Mouse (Mus musculus): ENCODE measurements around the gene Cmas.

The Cmas gene

DNA sequence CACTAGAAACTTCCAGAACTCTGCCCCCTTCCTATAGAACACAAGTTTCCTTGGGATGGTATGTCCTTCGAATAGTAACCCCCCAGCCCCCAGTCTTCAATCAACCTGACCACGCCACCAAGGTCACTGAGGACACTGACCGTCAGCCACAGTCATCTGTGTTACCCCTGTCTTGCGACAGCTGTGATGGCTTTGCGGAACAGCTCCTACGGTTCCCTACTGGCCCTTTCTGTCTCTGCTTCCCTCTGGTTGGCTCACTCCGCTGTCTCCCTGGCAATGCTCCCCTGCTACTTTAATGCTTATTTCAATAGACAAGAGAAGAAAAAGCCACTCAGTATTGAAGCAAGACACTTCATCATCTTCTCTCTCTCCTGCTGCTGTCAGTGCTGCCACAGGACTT is 37.0 kb downstream of the Cmas start:
- peak in 1 of 2 experiments; percentile 51 for DNase-seq (ENCODE audit: low spot score in 2 of 2)

DNA sequence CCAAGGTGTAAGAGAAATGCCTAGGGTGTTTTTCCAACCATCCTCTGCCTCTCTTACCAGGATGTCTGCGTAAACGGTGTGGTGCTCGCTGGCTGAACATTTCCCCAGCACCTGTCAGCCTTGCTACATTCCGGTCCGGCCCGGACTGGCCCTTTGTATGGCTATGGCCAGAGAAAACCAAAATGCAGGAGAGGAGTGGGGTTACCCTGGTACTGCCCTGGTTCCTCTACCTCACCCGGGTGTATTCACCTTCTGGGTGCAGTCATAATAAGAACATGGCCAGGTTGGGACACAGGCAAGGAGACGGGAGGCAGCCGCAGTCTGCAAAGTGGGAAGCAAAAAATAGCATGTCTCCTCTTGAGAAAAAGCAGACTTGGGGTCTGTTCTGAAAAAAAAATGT is 38.6 kb downstream of the Cmas start:
- DNase-seq (ENCODE audit: low spot score in 2 of 2), result peak in 1 of 2 experiments; percentile 54

DNA sequence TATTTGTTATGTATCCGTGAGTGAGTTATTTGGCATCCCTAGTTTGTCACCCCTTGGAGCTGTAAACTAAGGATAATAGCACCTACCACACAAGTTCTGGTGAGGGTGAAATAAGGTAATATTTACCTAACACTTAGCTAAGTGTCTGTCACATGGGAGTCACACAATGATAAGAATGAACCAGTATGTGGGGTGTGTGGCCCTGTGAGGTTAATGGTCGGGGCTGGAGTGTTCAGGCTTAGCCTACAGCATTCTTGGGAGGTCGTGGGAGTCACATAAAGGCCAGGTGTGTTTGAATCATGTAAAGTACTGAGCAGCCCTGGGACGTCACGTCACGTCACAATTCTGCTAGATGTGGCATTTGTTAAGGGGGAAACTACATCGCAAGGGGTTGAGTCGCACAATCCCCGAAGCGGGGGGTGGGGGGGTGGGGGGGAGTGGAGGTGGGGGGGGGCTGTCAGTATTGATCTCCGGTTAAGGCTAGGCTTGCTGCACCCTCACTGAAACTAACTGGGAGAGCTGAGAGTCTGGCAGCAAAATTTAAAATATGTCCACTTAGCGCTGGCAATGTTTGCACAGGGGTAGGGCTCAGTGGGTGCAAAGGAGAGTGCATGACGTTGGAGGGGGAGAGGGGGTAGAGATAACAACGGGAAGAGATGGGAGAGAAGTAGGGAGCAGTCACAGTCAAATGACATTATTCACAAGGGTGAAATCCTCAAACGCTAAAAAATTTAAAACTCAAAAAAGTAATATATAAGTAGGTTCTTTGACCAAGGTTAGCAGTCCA is 39.4 kb downstream of the Cmas start:
- DNase-seq (ENCODE audit: low spot score in 2 of 2), result no peak

DNA sequence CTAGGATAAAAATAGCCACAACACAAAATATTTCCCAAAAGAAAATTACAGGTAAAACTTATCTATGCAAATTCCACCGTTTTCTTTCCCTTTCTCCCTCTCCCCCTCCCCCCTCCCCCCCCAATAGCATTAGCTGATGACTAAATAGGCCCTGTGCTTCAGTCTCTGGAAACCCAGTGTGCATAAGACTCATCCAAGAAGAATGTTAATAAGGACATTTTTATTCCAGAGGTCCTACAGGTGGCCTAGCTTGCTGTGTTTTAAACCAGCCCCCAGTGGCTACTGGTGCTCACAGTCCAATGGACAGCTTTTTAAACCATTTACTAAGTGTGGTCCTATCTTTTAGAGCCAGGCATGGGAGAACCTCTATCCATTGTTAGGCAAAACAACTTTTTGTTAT is 41.5 kb downstream of the Cmas start:
- no peak for DNase-seq (ENCODE audit: low spot score in 2 of 2)

DNA sequence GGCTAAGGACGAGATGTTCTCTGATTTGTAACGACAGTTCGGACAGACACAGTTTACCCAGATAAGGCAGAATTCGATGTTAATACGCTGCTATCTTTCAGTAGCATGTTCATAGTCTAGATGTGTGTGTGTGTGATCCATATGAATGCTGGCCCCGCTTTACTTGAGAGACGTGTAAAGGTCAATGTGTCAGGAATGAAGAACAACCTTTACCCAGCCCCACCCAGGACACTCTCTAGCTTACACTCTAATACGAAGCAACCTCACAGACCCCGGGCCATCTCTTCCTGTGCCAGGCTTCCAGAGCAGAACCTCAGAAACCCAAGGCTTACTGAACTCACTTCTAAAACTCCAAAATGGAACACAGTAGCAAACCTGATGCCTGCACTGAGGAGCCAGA is 42.4 kb downstream of the Cmas start:
- no peak for DNase-seq (ENCODE audit: low spot score in 2 of 2)

DNA sequence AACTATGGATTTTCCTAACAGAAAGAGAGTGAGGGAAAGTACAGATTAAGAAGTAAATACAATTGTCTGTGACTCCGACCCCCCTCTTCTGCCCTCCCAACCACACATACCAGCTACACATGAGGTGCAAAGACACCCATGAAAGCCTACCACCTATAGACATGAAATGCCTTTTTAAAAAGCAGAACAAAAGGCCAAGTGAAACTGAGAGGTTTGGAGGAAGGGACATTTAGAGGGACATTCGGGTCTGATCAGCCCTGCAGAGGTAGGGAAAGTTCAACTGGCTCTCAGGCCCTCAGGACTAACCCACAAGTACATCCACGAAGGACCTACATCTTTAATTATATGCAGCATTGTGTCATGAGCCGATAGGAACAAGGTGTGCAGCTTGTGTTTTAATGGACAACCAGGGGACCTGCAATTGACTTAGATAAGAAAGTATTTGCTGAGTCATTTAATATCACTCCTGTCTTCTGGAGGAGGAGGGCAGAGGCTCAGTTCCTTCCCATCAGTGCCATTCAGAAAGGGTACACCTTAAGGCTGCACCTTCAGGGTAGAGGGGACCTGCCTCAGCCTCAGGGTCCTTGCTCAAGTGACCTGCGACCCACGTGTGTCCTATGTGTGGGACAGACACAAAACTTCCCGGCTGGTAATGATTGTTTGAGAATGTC is 43.4 kb downstream of the Cmas start:
- no peak for DNase-seq (ENCODE audit: low spot score in 2 of 2)

DNA sequence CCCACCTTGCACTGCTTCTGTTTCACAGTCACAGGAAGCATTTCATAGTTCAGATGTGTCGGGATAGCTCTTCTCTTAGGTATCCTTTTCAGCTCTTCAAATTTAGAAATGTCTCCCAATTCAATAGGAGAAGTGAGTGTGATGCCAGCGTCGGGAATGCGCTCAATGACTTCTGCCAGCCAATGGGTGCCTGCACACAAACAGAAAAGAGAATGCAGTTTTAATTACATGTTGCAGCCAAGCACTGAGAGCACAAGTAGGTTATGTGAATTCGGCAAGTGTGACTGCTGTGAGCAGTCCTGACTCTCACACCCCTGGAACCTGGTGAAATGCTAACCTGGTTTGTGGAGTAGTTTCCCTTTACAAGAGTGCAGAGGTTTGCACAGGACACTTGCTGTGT is 45.2 kb downstream of the Cmas start:
- DNase-seq (ENCODE audit: low spot score in 2 of 2), result no peak

GRCm38 (mm10) chr6:142802617-142803525 is 46.4 kb downstream of the Cmas start:
- DNase-seq (ENCODE audit: low spot score in 2 of 2), result no peak

GRCm38 (mm10) chr6:142804402-142804801 is 47.9 kb downstream of the Cmas start, which contains the start of gene Sult6b2:
Gene Sult6b2 (minus strand): TSS chr6:142804502.
- no peak for DNase-seq (ENCODE audit: low spot score in 2 of 2)

DNA sequence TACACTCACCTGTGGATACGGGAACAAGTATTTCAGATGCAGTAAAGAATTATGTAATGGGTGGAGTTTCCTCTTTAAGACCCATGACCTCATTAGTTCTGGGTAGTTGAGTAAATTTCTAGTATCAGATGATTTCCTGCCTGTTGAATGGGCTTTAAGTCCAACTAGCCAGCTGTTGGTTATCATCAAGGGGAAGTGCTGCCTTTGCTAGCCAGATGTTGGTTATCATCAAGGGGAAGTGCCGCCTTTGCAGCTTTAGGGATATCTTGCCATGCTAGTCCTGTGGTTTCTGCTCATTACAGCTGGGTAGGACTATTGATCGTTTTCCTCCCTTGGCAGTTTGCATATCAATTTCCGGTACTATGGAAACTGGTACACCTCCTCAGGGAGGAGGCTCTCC is 49.8 kb downstream of the Cmas start:
- DNase-seq (ENCODE audit: low spot score in 2 of 2), result no peak

DNA sequence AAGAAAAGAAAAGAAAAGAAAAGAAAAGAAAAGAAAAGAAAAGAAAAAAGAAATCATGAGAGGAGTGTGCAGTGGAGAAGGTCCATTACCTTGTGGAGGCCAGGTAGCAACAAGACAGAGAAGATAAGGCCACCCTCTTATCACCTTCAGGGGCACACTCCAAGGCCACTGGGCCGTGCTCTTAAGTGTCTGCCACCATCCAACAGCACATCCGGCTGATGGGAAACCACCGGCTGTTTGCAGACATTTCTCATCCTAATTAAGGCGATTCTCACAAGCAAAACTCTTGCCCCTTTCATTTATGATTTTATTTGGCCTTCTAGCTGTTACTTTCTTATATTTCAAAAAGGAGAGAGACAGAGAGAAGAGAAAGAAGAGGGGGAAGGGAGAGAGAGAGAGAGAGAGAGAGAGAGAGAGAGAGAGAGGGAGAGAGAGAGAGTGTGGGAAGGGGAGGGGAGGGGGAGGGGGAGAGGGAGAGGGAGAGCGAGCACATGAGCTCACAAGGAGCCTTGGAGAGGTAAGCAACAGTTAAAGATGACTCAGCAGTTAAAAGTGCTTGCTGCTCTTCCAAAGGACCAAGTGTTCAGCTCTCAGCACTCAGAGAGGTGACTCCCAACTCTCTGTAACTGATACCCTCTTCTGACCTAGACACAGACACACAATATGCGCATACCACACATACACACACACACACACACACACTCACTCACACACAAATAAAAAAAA is 53.0 kb downstream of the Cmas start:
- DNase-seq (ENCODE audit: low spot score in 2 of 2), result no peak

DNA sequence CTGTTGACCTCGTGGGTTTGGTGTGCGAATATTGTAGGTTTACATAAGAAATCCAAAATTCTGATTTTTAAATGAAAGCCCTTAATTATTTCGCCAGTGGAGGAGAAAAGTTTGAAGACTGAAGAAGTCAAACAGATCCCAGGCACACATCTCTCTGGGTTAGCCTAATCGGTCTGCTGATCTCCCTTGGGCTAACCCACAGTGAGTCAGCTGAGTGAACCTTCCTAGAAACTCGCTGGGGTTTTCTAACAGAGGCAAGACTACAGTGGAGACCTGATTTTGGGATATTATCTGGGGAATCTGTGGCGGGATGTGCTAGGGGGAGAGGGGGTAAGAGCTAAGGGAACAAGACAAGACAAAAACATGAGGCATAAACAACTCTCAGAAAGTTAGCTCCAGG is 53.8 kb downstream of the Cmas start:
- DNase-seq (ENCODE audit: low spot score in 2 of 2), result no peak

DNA sequence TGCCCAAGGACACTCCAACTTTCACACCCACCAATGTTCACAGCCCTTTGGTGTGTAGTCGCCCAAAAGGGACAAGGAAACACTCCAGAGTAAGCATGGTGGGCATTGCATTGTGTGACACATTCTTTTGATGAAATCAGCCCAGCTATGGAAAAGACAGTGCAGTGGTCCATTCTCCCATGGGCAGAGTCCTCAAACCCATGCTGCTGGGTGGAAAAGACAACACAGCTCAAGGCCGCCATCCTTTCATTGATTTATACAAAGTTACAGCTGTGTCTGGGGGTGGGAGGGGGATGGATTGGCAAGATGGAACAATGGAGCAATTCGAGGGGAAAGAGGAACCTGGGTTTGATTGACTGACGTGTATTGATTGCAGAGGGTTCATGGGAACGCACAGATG is 56.5 kb downstream of the Cmas start:
- peak in 1 of 2 experiments; percentile 44 for DNase-seq (ENCODE audit: low spot score in 2 of 2)

DNA sequence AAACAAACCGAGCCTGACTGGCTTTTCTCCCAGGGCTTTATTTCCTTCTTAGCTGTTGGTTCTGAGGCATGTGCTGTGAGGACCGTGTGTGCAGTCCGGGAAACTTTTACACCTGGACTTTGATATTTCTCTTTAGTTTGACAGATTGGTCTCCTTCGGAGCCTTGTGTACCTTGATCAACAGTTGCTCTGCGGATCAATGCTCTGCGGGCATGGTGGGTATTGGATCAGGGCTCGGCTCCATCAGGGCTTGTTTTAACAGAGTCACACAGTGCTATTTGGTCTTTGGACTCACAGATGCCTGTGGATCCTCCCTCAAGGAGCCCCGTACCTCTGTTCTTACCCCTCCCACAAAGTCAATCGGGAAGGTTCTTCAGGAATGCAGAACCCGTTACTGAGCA is 57.5 kb downstream of the Cmas start:
- DNase-seq (ENCODE audit: low spot score in 2 of 2), result peak in 1 of 2 experiments; percentile 36

DNA sequence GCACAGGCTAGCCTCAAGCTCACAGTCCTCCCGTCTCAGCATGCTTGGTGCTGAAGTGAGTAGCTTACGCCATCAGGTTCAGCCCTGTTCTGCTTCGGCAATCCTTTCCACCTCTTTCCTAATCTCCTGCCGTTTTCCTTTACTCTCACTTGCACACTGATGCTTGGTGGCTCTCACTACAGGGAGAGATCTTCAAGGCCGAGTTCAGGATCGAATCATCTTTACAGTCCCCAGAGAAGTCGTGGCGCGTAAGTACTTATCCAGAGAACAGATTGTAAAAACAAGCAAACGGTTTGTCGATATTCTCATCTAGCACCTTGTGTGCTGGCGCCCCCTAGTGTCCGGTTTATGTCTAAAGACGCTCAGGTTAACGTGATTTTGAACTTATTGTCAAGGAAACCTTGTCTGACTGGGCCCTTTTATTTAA is 58.0 kb downstream of the Cmas start:
- peak; percentile 48 to 82 for DNase-seq (ENCODE audit: low spot score in 2 of 2)

DNA sequence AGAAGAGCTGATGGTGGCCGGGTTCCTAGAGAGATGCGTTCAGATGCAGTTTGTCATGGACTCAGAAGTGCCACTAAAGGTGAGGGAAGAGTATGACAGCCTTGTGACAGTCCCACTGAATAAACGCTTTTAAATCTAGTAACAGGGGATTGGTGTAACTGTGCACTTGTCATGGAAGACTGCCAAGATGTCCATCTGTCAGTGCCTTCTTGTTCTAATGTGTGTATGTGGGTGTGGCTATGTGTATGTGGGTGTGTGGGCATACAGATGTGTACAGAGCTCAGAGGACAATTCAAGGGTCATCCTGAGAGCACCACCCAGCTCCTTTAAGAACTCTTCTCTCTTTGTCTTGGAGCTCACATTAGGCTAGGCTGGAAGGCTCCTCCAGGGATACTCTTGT is 59.0 kb downstream of the Cmas start:
- peak in 1 of 2 experiments; percentile 19 for DNase-seq (ENCODE audit: low spot score in 2 of 2)

DNA sequence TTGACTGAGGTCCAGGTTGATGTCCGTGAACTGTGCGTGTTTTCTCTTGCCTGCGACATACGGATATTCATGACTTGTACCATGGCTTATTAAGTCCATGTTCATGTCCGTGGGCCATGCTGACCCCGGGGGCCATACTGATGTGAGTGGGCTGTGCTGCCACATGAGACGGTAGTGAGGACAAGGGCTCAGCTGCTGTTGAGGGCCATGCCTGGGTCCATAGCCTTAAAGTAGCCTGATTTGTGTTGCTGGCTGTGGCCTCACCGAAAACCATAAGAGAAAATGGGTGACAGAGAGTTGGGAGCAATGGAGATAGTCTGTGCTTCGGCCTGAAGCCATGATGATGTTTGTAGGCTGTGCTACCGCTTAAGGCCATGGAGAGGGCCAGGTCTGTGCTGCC is 61.8 kb downstream of the Cmas start:
- peak in 1 of 2 experiments; percentile 52 for DNase-seq (ENCODE audit: low spot score in 2 of 2)

GRCm38 (mm10) chr6:142823008-142823787 is 66.7 kb downstream of the Cmas start:
- DNase-seq (ENCODE audit: low spot score in 2 of 2), result no peak
